Mouse (Mus musculus): ENCODE data around the gene Papss1. TPM values are rescaled to one million over a fixed set of nuclear protein-coding genes. Genes with fewer than 3 reads are reported as not detected.

Papss1 gene
- polyA plus RNA-seq, 1 experiment from 2014 or later: 5.6 TPM

DNA sequence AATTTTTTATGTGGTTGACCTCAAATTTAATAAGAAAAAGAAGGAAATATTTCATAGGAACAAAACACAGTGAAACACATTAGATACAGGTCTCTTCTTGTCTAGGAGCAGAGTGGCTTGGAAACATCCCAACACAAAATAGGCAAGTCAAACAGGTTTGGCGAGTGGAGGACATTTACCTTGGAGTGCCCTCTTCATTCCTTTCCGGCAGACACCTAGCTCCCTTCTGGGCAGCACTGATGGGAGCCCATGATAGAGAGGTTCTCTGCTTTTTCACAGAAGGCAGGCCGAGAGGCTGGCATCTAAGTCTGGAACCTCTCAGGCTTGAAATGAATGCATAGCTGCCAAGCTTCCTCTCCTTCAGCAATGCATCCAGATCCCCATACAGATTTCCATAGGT, 9.0 kb downstream of the Papss1 start:
- H3K9ac ChIP-seq (replicated peaks): no peak overlapping the region
- no peaks in the 10 kb centered on the region for H3K36me3 ChIP-seq (replicated peaks; ENCODE audit: insufficient read depth, low read length)
- no peak overlapping the region for H3K4me2 ChIP-seq (ENCODE audit: low read depth, low read length)
- no peak overlapping the region for H3K4me3 ChIP-seq (ENCODE audit: low read depth, low read length)
- no peak overlapping the region for H3K27ac ChIP-seq (ENCODE audit: low read depth)
- H3K27me3 ChIP-seq (ENCODE audit: insufficient read depth, low read length): no peaks in the 10 kb centered on the region
- ATAC-seq (no peak), DNase-seq (no peak)
- 0 out of 2 replicates have a peak, but pooled peaks cover 4% of the 10 kb centered on the region for H3K4me1 ChIP-seq (ENCODE audit: insufficient read depth)
- TF ChIP-seq CTCF (IDR thresholded peaks at IDR 0.05; ENCODE audit: low read depth): no peak
- no peak for TF ChIP-seq EP300 (IDR thresholded peaks at IDR 0.05; ENCODE audit: low read depth)
- H3K9me3 ChIP-seq (ENCODE audit: low read length): no peaks in the 10 kb centered on the region
- 75% methylated on average over 3 of the region's 3 CpGs for WGBS (ENCODE audit: insufficient replicate concordance)

DNA sequence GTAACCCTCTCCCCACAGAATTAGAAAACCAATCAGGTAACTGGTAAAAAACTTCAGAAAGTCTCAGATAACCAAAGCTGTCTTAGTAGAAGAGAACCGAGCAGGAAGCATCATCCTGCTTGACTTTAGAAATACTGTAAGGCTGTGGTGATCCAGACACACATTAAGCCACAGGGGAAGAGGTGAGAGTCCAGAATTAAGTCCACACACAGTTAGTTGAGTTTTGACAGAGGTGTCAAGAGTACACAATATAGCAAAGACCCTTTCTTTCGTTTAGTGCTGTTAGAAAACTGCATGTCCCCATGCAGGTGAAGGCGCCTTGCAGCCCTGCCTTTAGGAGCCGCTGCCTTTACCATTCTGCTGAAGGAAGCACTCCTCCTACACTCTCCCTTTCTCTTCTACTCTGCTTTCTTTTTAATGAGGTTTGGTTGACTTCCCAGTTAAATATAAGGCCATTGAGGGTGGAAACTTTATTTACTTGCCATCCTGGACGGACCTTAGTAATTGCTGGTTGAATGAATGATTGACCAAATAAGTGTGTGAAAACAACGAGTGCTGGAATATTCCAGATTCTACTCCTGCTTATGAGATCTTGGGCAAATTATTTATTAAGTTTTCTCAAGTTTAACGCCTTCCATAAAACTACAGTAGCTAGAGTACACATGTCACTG, 14.0 kb downstream of the Papss1 start:
- Histone ChIP-seq H3K9ac (replicated peaks) (no peak overlapping the region), H3K27me3 (ENCODE audit: insufficient read depth, low read length) (no peaks in the 10 kb centered on the region), H3K36me3 (replicated peaks; ENCODE audit: insufficient read depth, low read length) (peaks cover 3% of the 10 kb centered on the region; the same call in 1 of the 2 replicates), H3K27ac (ENCODE audit: low read depth) (no peak overlapping the region), H3K4me2 (ENCODE audit: low read depth, low read length) (no peak overlapping the region), H3K9me3 (ENCODE audit: low read length) (no peaks in the 10 kb centered on the region), H3K4me1 (ENCODE audit: insufficient read depth) (no peaks in the 10 kb centered on the region), H3K4me3 (ENCODE audit: low read depth, low read length) (no peak overlapping the region)
- DNase-seq: no peak
- ATAC-seq: no peak
- WGBS (ENCODE audit: insufficient replicate concordance): 73% methylated on average over 7 of the region's 7 CpGs
- TF ChIP-seq EP300 (IDR thresholded peaks at IDR 0.05; ENCODE audit: low read depth): no peak
- no peak for TF ChIP-seq CTCF (IDR thresholded peaks at IDR 0.05; ENCODE audit: low read depth)

DNA sequence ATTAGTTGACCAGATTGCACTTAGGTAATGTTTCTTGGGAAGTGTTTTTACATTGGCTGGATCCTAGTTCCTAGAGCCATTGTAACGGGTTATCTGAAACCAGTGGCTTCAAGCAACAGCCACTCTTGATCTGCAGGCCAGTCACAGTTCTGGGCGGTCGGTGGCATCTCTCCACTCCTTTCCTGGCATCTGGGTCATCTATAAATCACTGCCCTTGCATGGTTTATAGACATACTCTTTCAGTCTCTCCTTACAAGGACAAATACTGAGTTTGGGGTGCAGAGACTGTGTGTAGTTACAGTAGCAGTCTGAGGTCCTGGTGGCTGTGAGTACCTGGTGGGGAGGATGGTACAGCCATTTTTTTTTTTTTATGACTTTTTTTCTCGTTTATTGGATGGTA, 15.5 kb downstream of the Papss1 start:
- TF ChIP-seq CTCF (IDR thresholded peaks at IDR 0.05; ENCODE audit: low read depth) (no peak), EP300 (IDR thresholded peaks at IDR 0.05; ENCODE audit: low read depth) (no peak)
- H3K9me3 ChIP-seq (ENCODE audit: low read length): no peaks in the 10 kb centered on the region
- ATAC-seq (no peak), DNase-seq (no peak)
- no peaks in the 10 kb centered on the region for H3K4me1 ChIP-seq (ENCODE audit: insufficient read depth)
- H3K27me3 ChIP-seq (ENCODE audit: insufficient read depth, low read length): no peaks in the 10 kb centered on the region
- no peak overlapping the region for H3K9ac ChIP-seq (replicated peaks)
- H3K4me3 ChIP-seq (ENCODE audit: low read depth, low read length): no peak overlapping the region
- no peak overlapping the region for H3K27ac ChIP-seq (ENCODE audit: low read depth)
- no peak overlapping the region for H3K4me2 ChIP-seq (ENCODE audit: low read depth, low read length)
- 88% methylated on average over 4 of the region's 4 CpGs for WGBS (ENCODE audit: insufficient replicate concordance)
- peaks cover 3% of the 10 kb centered on the region for H3K36me3 ChIP-seq (replicated peaks; ENCODE audit: insufficient read depth, low read length)

DNA sequence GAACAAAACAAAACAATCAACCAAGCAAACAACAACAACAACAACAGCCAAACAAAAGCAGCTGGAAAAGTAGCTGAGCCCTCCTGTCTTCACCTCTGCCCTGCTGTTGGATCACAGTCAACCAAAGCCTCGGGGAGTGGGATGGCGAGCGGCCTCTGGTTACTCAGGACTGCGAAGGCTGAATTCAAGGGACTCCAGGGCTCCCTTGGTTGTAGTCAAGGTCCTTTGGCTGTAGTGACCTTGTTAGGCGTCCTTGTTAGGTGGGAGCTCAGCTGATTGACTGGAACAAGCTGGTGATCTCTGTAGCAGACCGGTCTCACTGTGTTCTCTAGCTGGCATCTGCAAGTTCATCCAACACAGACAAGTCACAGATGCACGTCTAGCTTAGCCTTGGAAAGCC, 16.5 kb downstream of the Papss1 start:
- ATAC-seq (no peak), DNase-seq (no peak)
- H3K4me1 ChIP-seq (ENCODE audit: insufficient read depth): no peaks in the 10 kb centered on the region
- TF ChIP-seq CTCF (IDR thresholded peaks at IDR 0.05; ENCODE audit: low read depth): no peak
- no peak for TF ChIP-seq EP300 (IDR thresholded peaks at IDR 0.05; ENCODE audit: low read depth)
- peaks cover 3% of the 10 kb centered on the region for H3K36me3 ChIP-seq (replicated peaks; ENCODE audit: insufficient read depth, low read length)
- WGBS (ENCODE audit: insufficient replicate concordance): 85% methylated on average over 7 of the region's 7 CpGs
- H3K4me2 ChIP-seq (ENCODE audit: low read depth, low read length): no peak overlapping the region
- no peaks in the 10 kb centered on the region for H3K9me3 ChIP-seq (ENCODE audit: low read length)
- H3K27ac ChIP-seq (ENCODE audit: low read depth): no peak overlapping the region
- no peaks in the 10 kb centered on the region for H3K27me3 ChIP-seq (ENCODE audit: insufficient read depth, low read length)
- no peak overlapping the region for H3K9ac ChIP-seq (replicated peaks)
- no peak overlapping the region for H3K4me3 ChIP-seq (ENCODE audit: low read depth, low read length)

DNA sequence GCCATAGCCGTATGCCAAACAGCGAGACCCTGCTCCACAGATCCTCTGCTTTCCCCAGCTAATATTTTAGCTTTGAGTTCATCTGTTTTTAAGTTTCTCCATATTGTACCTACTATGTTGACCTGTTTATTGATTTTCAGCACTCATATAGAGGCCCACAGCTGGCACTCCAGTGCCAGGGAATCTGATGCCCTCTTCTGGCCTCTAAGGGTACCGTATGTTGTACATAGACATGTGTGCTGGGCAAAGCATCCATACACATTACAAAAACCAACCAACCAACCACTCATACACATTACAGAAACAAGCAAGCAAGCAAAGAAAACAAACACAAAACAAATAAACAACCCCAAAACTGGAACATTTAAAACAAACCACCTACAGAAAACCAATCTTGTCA, 22.2 kb downstream of the Papss1 start:
- Histone ChIP-seq H3K4me1 (ENCODE audit: insufficient read depth) (no peaks in the 10 kb centered on the region), H3K4me2 (ENCODE audit: low read depth, low read length) (no peak overlapping the region), H3K27me3 (ENCODE audit: insufficient read depth, low read length) (no peaks in the 10 kb centered on the region), H3K4me3 (ENCODE audit: low read depth, low read length) (no peak overlapping the region), H3K9ac (replicated peaks) (no peak overlapping the region), H3K9me3 (ENCODE audit: low read length) (no peaks in the 10 kb centered on the region), H3K27ac (ENCODE audit: low read depth) (no peak overlapping the region), H3K36me3 (replicated peaks; ENCODE audit: insufficient read depth, low read length) (peaks cover 3% of the 10 kb centered on the region)
- ATAC-seq: no peak
- TF ChIP-seq EP300 (IDR thresholded peaks at IDR 0.05; ENCODE audit: low read depth) (no peak), CTCF (IDR thresholded peaks at IDR 0.05; ENCODE audit: low read depth) (peak; percentile 38)
- 91% methylated on average over 3 of the region's 3 CpGs for WGBS (ENCODE audit: insufficient replicate concordance)
- DNase-seq: no peak

DNA sequence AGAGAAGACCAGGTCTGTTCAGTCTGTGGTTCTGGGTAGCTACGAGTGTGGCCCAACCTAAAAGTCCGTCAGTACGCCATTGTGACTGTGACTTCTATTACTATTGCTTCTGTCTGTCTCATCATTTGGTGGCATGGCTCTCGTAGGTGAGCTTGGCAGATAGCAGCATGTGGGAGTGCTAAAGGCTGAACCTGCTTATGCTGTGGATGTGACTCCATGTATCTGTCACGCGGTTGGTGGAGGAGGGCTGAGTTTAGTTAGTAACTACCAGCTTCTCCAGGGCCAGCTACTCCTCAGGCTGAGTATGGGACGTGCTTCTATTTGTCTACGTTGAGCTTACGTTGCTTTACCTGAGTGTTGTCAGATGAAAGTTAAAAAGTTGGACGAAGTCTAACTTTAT, 23.4 kb downstream of the Papss1 start:
- Histone ChIP-seq H3K4me2 (ENCODE audit: low read depth, low read length) (no peak overlapping the region), H3K4me3 (ENCODE audit: low read depth, low read length) (no peak overlapping the region), H3K4me1 (ENCODE audit: insufficient read depth) (no peaks in the 10 kb centered on the region), H3K27me3 (ENCODE audit: insufficient read depth, low read length) (no peaks in the 10 kb centered on the region), H3K9me3 (ENCODE audit: low read length) (no peaks in the 10 kb centered on the region), H3K36me3 (replicated peaks; ENCODE audit: insufficient read depth, low read length) (no peaks in the 10 kb centered on the region; the same call in none of the 2 replicates), H3K9ac (replicated peaks) (no peak overlapping the region), H3K27ac (ENCODE audit: low read depth) (no peak overlapping the region)
- DNase-seq (no peak), ATAC-seq (no peak)
- no peak for TF ChIP-seq EP300 (IDR thresholded peaks at IDR 0.05; ENCODE audit: low read depth)
- no peak for TF ChIP-seq CTCF (IDR thresholded peaks at IDR 0.05; ENCODE audit: low read depth)
- WGBS (ENCODE audit: insufficient replicate concordance): 85% methylated on average over 10 of the region's 10 CpGs

Data from liver, postnatal 0 days (tissue).